Mouse (Mus musculus) thymus, postnatal 36 days (tissue): Measurements from ENCODE around the gene Aknad1.

Source experiments
- DNase-seq, 2 experiments: peaks; one replicate each; pipeline ENCODE4 v3.0.0; 2022; ENCODE audit warnings: mixed read lengths in 2 of 2

The Aknad1 gene

DNA sequence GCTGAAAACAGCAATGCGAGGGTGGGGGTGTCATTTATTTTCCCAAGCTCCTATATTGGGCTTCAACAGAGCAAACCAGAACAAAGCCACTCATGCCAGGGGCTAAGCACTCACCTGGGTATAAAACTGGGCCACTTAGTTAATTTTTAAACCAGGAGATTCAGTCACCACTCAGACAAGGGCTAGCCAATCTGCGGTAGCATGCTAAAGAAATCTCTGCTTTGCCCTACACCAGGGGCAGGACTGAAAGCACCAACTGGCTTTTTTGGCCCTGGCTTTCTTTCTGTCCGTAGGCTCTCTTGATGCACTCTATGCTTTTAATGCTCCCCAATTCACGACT, 49.0 kb downstream of the Aknad1 start:
- DNase-seq, result no peak

GRCm38 (mm10) chr3:108789299-108789698, 49.8 kb downstream of the Aknad1 start:
- DNase-seq, result no peak

- no peak for DNase-seq
Measured at GRCm38 (mm10) chr3:108790499-108790898, 51.0 kb downstream of the Aknad1 start.

DNA sequence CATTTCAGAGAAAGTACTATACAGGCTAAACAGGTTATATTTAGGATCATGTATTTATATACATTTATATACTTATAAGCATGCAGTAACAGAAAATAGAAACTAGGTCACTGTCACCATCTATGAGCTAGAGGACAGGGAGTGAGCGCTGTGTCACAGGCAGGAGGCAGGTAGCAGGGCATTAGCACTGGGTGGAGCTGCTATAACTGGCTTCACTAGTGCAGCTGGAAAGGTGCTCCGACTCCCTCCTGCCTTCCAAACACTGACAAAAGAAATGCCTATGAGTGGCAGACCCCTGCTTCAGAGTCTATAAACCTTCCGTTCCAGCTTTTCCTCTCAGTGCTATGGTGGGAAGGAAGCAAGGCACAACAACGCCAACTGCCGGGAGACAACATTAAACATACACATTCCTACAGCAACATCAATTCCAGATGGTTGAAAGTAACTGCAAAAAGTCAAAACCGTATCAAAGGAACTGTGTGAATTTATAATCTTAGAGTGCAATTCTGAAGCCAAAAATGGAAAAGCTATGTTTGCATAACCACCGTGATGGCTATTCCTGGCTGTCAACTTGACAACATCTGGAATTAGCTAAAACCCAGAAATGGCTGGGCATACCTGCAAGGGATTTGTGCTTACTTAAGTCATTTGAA, 51.7 kb downstream of the Aknad1 start:
- no peak for DNase-seq

DNA sequence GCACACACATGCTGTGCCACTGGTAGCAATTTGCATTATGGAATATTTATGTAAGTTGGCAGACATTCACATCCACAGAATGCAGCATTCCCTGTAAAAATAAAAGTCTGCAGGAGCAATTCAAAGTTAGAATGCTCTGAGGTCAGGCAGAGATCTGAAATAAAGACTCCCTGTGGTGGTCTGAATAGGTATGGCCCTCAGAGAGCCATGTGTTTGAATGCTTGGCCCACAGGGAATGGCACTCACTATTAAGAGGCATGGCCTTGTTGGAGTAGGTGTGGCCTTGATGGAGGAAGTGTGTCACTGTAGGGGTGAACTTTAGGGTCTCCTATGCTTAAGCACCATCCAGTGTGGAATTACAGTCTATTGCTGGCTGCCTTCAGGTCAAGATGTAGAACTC, 53.0 kb downstream of the Aknad1 start:
- no peak for DNase-seq

DNA sequence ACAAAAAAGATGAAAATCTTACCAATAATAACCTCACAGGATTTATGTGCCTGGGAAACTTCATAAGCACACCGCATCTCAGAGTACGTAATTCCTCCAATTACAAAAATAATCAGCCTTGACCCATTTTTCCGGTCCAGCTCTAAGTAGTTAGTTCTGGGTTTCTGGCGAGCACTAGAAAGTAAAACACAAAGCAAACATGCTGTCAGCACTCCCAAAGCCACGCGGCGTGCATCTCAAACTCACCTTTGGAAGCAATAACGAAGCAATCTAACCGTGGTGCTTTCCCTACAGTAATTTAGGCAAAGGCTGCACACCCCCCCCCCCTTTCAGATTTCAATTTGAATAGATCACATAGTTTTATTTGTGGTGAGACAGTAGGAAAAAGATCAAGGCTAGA, 55.3 kb downstream of the Aknad1 start:
- no peak for DNase-seq

DNA sequence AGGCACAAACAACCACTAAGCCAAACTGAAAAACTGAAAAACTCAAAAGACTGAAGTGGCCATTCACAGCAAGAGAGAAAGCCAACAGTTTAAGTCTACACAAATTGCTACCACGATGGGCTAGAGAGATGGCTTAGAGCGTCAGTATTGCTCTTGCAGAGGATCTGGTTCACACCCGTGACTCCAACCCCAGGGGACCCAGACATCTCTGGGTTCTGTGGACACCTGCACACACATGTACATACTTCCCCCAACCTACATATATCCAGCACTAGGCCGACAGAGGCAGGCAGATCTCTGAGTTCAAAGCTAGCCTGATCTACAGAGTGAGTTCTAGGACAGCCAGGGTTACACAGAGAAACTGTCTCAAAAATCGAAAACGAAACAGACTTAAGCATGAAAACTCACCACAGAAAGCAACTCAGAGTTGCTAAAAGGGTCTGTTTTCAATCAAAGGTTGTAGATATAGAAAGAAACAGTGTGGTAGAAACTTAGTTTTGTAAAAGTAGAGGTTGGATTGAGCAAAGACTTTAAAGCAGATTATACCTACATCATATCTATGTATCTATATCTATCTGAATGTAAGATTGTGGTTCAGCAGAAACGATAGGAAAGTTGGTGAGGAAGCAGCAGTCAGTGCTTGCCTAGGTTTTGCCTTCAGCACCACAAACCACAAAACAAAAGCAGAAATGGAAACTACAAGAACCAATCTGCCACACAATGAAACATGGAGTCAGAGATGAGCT, 56.3 kb downstream of the Aknad1 start:
- no peak for DNase-seq

DNA sequence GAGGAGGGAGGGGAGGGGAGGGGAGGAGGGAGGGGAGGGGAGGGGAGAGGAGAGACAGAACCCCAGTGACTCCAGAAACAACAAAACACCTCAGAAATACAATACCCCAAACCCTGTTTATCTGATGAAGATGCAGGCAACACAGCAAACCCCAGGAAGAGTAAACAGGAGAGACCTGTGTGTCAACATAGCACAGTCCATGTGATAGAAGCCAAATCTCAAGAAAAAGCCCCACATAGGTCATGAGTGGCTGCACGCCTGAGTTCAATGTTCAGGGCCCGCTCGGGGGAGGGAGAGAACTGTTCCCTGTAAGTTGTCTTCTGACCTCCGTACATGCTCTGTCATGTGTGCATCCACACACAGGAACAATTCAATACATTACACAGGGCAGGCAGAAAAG, 56.9 kb downstream of the Aknad1 start:
- DNase-seq, result no peak

DNA sequence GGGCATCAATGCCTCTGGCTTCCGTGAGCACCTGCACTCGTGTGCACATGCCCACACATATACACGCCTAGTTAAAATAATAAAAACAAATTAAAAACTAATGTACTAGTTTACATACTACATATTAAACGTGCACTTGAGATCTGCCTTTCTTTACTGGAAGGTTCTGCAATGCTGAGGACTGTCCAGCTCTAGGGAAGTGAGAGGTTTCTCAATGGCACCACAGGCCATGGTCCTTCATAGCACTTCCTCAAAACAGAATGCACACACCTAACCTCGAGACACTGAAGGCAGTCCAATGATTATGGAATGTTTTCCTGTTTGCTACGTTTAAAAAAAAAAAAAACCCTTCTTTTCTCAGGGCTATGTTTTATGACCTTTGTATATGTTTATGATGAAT, 58.3 kb downstream of the Aknad1 start:
- DNase-seq, result no peak

GRCm38 (mm10) chr3:108798375-108798774, 58.9 kb downstream of the Aknad1 start:
- no peak for DNase-seq

DNA sequence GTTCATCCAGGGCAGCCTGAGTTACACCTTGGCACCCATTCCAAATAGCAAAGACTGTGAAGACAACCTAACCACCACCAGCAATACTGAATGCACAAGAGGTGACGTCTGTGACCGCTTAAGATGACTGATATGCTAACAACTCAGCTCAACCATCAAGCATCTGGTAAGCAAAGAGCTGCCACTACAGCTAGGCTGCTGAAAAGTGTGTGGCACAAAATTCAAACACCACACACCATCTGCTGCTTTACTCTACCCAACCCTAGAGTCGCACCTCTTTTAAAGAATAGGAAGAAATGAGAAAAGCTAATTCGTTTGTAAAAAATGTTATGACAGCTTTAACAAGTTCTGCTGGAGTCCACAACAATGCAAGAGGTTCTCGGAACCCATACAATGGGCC, 66.2 kb downstream of the Aknad1 start:
- no peak for DNase-seq

DNA sequence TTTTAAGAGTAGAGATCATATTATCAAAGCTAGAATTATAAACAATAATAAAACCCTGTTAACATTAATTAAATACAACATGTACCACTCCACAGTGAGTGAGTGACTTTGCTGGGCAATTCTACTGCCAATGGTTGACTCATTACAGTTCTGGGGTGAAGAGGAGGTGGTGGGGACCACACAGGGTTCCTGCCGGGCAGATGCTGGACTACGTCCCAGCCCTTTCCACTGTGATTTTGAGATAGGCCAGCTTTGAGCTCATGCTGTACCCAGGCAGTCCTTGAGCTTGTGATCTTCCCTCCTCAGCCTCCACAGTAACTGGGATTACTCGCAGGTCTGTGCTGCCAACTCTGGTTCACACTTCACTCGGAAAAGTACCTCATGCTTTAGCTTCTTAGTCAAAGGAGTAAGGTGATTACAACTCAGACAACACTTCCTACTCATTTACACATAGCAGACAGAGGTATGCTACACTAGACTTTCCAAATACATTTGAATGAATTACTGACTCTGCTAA, 71.3 kb downstream of the Aknad1 start:
- DNase-seq, result no peak

- DNase-seq, result no peak
Measured at GRCm38 (mm10) chr3:108815631-108816030, 76.2 kb downstream of the Aknad1 start.

DNA sequence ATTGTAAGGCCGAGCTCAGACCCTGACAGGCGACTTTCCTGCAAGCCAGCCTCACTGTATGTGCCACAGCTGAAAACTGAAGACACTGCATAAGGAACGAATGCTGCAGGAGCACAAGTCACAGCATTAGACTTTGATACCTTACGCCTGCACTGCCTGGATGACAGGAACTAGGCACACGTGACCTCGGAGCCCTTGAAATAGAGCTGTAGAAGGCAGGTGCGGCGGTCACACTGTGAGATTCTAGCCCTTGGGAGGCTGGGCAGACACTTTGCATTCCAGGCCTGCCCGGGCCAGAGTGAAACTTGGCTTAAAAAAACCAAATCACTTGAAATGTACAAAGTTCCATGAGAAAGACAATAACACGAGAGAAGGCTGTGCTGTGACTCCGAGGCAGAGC, 91.0 kb downstream of the Aknad1 start:
- peak; percentile 15 to 40 for DNase-seq

DNA sequence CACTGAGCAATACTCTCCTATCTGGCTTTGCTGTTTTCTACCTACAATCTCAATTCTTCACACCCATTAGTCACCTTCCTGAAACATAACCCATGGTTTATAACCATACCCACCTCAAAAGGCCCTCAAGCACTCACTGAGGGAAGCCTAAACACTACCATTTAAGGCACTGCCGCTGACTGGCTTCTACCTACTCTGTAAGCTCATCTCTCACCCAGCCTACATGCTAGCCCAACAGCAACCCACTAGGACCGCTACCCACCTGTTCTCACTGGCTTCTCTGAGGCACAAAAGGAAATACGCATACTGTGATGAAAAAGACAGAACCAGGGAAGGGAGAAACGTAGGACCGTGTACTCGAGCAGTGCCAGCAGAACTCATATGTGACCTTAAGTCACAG, 92.3 kb downstream of the Aknad1 start:
- DNase-seq, result no peak
